Mouse (Mus musculus): Measurements from ENCODE around the gene Gng12.

The Gng12 gene

GRCm38 (mm10) chr6:66994981-66995380 lies 98.8 kb downstream of the Gng12 start:
- peak; percentile 30 for DNase-seq

DNA sequence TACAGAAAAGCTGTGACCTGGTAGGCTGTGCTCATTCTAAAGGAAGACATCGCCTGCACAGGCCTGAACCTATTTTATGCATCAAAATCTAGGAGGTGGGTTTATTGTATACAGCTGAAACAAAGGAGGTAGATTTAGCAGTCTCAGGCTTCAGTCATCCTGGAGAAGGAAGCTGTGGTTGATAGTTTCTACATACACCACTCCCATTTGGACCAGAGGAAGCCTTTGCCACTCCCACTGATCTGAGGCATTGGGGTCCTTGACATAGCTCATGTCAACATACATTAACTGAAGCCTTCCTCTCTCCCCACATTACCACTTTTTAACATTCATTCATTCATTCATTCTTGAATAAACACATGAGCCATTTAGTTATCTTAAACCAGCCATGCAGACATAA lies 99.6 kb downstream of the Gng12 start:
- peak; percentile 22 for DNase-seq

DNA sequence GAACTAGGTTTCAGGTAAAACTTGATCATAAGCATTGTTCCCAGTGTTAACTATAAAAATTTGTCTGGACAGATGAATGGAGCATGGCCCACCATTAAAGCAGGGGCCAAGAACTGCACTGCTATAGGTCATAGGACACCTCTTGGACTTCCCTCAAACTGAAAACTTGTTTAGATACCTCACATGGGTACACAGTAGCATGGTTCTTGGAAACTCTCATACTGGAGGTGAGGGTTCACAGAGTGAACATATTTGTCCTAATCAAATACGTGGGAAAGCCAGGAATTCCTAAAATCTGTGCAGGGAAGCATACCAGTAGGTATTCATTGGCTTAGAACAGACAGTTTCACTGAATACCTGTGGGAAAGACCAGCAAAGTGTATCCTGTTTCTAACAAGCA lies 100.1 kb downstream of the Gng12 start:
- DNase-seq = peak; percentile 40

DNA sequence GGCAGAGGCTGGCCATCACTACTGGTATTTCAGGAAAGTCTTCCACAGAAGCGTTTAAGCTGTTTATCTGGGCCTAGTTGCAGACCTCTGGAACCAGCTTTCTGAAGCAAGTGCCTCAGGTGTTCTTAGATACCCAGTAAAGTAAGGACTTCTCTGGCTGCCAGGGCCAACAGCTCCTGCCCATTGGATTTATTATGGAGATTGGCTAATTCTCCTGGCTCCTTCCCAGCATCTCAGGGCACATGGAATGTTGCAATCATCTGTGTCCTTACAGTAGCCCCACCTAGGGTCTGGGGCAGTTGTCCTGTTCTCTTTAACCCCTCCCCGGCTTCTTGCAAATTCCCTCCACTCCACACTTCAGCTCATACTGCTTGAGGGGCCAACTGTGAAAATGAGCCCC lies 102.4 kb downstream of the Gng12 start:
- peak; percentile 89 for DNase-seq

DNA sequence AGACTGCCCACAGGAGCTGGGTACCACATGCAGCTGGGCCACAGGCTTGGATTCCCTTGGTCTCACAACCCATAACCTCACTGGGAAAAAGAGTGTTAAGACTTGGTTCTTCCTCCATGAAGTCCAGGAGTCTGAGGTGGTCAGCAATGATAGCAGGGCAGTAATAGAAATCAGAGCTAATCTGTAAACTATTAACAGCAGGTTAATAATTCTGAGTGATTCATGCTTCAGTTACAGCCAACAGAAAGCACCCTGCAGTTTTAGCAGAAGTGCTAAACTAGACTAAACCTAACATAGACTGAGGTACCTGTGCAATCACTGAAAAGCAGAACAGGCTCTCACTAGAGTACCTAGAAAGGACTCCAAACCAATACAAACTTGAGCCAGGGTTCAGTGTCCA lies 103.6 kb downstream of the Gng12 start:
- DNase-seq = peak; percentile 60

- DNase-seq = no peak
Measured at GRCm38 (mm10) chr6:67009888-67010287, 113.7 kb downstream of the Gng12 start.

DNA sequence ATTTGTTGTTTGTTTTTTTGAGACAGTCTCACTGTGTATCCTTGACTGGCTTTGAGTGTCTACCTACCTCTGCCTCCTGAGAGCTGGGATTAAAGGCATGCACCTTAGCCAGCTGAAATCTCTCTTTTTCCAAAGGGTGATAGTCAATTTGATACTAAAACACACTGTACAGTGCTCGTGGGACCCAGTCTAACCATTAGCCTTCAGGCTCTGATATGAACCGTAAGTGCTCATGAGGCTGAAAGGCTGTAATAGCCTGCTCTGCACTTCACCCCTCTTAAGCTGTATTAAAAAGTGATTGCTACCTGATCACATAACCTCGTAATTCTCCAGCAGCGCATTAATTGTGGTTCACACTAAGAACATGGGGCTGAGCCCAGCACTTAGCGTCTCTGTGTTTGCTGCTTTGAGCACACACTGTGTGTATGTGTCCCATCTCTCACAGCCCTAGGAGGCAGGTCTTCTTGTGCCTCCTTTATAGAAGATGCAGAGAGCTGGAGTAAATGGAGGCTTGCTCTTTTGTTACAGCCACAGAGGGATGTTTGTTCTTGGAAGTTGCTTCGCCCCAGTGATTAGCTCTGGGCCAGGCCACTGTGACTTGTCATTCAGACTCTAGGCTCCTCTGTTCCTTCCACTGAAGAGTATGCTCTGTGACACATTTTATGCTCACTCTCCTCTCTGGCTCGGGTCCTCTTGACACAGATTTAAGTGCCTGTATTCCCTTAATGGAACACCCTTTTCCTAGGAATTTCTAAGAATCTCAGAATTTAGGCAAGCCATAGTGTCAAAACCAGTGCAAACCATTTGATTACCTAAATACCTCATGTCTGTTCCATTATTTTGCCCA lies 114.4 kb downstream of the Gng12 start:
- peak; percentile 46 for DNase-seq

- DNase-seq = peak; percentile 53
Measured at GRCm38 (mm10) chr6:67011217-67011518, 115.0 kb downstream of the Gng12 start.

GRCm38 (mm10) chr6:67013293-67013948 lies 117.2 kb downstream of the Gng12 start:
- peak; percentile 89 for DNase-seq

GRCm38 (mm10) chr6:67013949-67014678 lies 117.9 kb downstream of the Gng12 start:
- no peak for DNase-seq

- DNase-seq = peak; percentile 90
Measured at GRCm38 (mm10) chr6:67014679-67015075, 118.5 kb downstream of the Gng12 start.

DNA sequence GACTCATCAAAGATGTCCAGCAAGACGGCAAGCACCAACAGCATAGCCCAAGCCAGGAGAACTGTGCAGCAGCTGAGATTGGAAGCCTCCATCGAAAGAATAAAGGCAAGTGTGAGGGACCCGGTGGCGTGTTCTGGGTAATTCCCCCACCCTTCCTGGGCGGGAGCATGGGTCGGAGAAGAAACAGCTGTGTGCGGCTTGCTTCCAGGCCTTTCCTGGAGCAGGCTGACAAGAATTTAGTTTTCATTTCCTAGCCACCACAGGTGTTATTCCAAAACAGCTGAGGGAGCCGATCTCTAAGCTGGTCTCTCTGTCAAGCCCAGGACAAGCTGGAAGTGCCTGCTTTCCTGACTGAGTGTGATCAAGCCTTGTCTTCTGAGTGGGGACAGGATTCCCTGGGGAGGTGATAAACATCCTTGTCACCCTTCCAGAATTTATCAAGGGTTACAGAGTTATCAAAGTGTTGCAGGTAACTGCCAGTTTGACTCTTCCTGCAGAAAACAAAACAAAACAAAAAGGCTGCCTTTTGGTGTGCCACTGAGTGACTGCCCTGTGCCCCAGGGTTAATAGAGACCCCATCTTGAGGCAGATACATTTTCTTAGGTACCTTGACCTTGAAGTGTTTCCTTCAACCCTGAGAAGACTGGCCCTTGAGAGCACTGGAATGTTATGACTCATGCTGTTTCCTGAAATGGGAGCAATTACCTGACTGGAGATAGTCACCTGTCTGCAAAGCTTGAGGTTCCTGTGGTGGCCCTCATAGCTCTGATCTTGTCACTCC lies 119.7 kb downstream of the Gng12 start:
- DNase-seq = peak; percentile 95

- DNase-seq = peak; percentile 66
Measured at GRCm38 (mm10) chr6:67016520-67017111, 120.4 kb downstream of the Gng12 start.

- peak; percentile 66 for DNase-seq
Measured at GRCm38 (mm10) chr6:67018365-67018764, 122.2 kb downstream of the Gng12 start.

DNA sequence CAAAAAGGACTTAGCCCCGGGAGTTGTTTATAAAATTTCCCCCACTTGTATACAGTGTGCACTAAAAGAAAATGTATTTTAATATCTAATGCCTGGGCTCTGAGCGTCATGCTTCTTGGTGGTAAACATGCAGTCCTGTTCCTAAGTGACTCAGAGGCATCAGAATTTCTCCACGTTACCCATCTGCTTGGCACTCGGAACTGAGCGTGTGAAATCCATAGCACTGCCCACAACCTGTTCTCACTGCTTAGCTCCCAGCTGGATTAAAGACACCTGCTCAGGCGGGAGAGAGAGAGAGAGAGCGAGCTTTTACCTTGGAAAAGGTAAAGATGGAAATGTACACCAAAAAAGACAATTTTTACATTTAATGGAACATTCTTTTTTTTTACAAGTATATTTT lies 122.8 kb downstream of the Gng12 start:
- DNase-seq = peak; percentile 51

DNA sequence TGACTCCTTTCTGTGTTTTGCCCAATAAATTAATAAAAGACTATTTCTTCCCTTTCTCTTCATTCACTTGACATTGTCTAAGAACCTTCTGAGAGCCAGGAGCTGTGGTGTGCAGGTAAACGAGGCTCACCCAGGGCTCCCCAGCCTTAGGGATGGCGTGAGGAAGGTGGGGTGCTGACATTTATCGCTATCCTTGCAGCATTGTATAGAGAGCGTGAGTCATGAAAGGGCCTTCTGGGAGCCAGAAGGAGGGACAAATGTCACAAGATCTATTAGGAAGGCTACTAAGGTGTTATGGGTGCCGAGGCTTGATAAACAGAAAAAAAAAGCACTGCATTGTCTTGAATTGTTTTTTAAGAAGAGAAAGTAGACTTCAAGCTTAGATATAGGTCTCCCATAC lies 125.1 kb downstream of the Gng12 start:
- peak; percentile 51 for DNase-seq

DNA sequence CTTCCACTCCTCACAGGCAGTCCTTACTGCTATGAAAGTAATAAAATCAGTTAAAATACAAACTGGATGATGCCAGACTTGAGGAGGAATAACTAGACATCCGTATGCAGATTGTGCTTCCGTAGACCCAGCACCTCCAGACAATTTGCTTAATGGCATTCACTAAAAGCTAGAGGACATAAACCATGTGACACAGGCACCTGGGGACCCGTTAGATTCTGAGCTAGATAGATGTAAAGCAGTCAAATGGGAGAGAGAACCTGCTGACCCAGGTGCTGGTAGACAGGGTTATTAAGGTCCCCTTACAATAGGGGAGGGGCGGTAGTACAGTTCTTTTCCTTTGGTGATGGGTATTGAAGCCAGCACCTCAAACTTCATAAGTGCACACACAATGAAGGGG lies 127.5 kb downstream of the Gng12 start:
- no peak for DNase-seq

- DNase-seq = peak; percentile 73
Measured at GRCm38 (mm10) chr6:67026661-67027060, 130.5 kb downstream of the Gng12 start.

- peak; percentile 40 for DNase-seq
Measured at GRCm38 (mm10) chr6:67027438-67028142, 131.4 kb downstream of the Gng12 start.

GRCm38 (mm10) chr6:67029312-67029950 lies 133.2 kb downstream of the Gng12 start:
- peak; percentile 52 for DNase-seq

DNA sequence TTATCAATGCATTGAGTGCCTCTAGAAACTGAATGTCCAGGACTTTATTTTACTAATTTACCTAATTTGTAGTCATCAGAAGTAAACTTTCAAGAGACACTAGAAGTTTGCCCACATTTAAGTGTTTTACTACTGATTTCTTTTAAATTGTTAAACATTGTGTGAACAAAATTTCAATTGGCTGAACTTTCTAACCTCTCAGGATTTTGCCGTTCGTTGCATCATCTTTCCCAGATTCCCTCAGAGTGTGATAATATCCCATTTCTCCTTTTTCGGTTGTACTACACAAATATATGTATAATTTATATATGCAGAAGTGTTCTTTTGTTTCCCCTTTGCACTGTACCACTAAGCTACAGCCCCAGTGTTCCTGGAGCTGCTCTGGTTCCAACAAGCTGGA lies 133.8 kb downstream of the Gng12 start:
- no peak for DNase-seq
